Mouse (Mus musculus): ENCODE measurements at regions not wholly inside any gene's neighbourhood (a gene's known extent, or its start where the extent isn't known, plus 50 kb on each side); places are given as distances from the start of the nearest gene placed in this dataset.

DNA sequence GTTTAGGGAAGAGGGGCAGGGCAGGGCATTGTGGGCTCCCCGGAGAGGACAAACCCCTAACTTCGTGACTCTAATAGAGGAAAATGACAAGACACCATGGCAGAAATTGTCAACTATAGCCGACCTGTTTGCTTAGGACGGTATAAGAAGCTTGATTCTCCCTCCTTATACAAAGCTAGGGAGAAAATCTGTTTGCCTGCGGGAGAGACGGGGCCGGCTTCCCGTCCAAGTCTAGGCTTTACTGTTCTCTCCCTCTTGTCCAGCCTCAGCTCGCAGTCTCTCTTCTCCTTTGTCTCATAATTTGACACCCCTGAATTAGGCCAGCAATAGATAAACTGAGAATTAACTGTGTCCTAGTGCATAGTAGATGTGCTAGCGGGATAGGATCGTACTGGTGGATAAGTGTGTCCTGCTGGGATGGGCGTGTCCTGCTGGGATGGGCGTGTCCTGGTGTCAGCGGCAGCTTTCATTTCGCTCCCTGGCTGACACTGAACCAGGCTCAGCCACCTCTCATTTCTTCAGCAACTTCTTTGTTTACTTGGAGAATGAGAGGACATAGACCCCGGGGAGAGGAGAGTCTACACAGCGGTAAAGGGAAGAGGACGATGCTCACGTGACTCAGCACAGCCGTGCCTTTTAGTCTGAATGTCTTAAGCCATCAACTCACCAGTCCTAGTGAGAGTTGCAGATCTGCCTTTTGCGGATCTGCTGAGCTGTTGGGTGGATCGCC is 70.8 kb downstream of the Adra2a start:
- TF ChIP-seq POLR2A (IDR thresholded peaks at IDR 0.05; ENCODE audit: insufficient read length, low read depth) (no peak), E2F4 (IDR thresholded peaks at IDR 0.05; ENCODE audit: insufficient read depth) (no peak), MYOG (IDR thresholded peaks at IDR 0.05; ENCODE audit: control insufficient read depth in 1 of 3, insufficient read depth in 1 of 3, insufficient read length in 2 of 3, low read depth in 2 of 3) (no peak), MAX (IDR thresholded peaks at IDR 0.05; ENCODE audit: low read depth) (no peak), USF1 (IDR thresholded peaks at IDR 0.05; ENCODE audit: low read depth) (peak; percentile 82), POLR2AphosphoS2 (IDR thresholded peaks at IDR 0.05; ENCODE audit: insufficient read length, low read depth) (no peak), TCF3 (IDR thresholded peaks at IDR 0.05; ENCODE audit: insufficient read length, low read depth) (no peak), CEBPB (IDR thresholded peaks at IDR 0.05; ENCODE audit: insufficient read depth, poor library complexity, severe bottlenecking) (no peak), MYOD1 (IDR thresholded peaks at IDR 0.05; ENCODE audit: control insufficient read depth in 1 of 3, insufficient read length in 2 of 3, low read depth in 2 of 3) (no peak), TCF12 (IDR thresholded peaks at IDR 0.05; ENCODE audit: insufficient read depth, poor library complexity, severe bottlenecking) (no peak), REST (IDR thresholded peaks at IDR 0.05; ENCODE audit: insufficient read depth, insufficient read length) (no peak)

Measured in myocyte (in vitro differentiated cells).